Mouse (Mus musculus) limb, embryonic 14.5 days (tissue): Measurements from ENCODE around the gene Cdsn. TPM values are rescaled to one million over a fixed set of nuclear protein-coding genes. Genes with fewer than 3 reads are reported as not detected.
"Not testable (repeated sequence)": the region's sequence is repeated elsewhere in the genome, so short reads cannot be mapped to it uniquely, and the experiment has no call there.

Experiments
- ATAC-seq: fragments of 200-750 bp; cut with Nextera tagmentation; 2 replicates; pipeline ENCODE4 v1.8.0; 2017; ENCODE audit warnings: low read depth, moderate number of reproducible peaks, moderate TSS enrichment; ENCODE audit not compliant: low FRiP score
- DNase-seq: peaks from one replicate; pipeline ENCODE4 v3.0.0-alpha.2; 2015; ENCODE audit warnings: low spot score
- H3K27ac ChIP-seq: fragments of 300-500 bp; sonication (generic); replicated peaks from 2 replicates; pipeline ENCODE4 v1.5.1; 2014; ENCODE audit warnings: low read depth, mild to moderate bottlenecking, low read length, moderate library complexity, mixed read lengths
- H3K27me3 ChIP-seq: fragments of 300-500 bp; sonication (generic); 2 replicates; pipeline ENCODE4 v1.6.1; 2014; ENCODE audit warnings: low read length, mixed read lengths; ENCODE audit not compliant: control insufficient read depth, insufficient read depth
- H3K36me3 ChIP-seq: fragments of 300-500 bp; sonication (generic); 2 replicates; pipeline ENCODE4 v1.6.1; 2014; ENCODE audit warnings: mild to moderate bottlenecking, low read length, moderate library complexity, mixed read lengths; ENCODE audit not compliant: control insufficient read depth, insufficient read depth
- H3K4me1 ChIP-seq: fragments of 300-500 bp; sonication (generic); 2 replicates; pipeline ENCODE4 v1.6.1; 2014; ENCODE audit warnings: antibody characterized with exemption, low read length, mixed read lengths; ENCODE audit not compliant: control insufficient read depth, insufficient read depth
- H3K4me2 ChIP-seq: fragments of 300-500 bp; sonication (generic); replicated peaks from 2 replicates; pipeline ENCODE4 v1.6.1; 2014; ENCODE audit warnings: low read depth, mild to moderate bottlenecking, low read length, moderate library complexity; ENCODE audit not compliant: severe bottlenecking
- H3K4me3 ChIP-seq: fragments of 300-500 bp; sonication (generic); replicated peaks from 2 replicates; pipeline ENCODE4 v1.5.1; 2014; ENCODE audit warnings: low read length
- H3K9ac ChIP-seq: fragments of 300-500 bp; sonication (generic); 2 replicates; pipeline ENCODE4 v1.6.1; 2014; ENCODE audit warnings: mild to moderate bottlenecking, low read depth, low read length, moderate library complexity; ENCODE audit not compliant: severe bottlenecking
- H3K9me3 ChIP-seq: fragments of 300-500 bp; sonication (generic); 2 replicates; pipeline ENCODE4 v1.6.1; 2016; ENCODE audit warnings: low read length; ENCODE audit not compliant: control insufficient read depth
- POLR2A ChIP-seq: fragments of 200-500 bp; IDR thresholded peaks from 2 replicates; pipeline ENCODE4 v1.8.0; 2012; ENCODE audit warnings: inconsistent platforms, mild to moderate bottlenecking, moderate library complexity, borderline replicate concordance; ENCODE audit not compliant: insufficient read depth, insufficient read length; ENCODE audit errors: extremely low read depth
- WGBS: fragments of 180-500 bp; shearing (Covaris S2); extraction: QIAGEN DNeasy Blood & Tissue Kit; methylation state at CpG from one replicate; pipeline ENCODE4 v1.1.7; 2014; 5-methylcytosine and 5-hydroxymethylcytosine counted together
- polyA plus RNA-seq, 2 experiments: library from polyadenylated mRNA; depleted of rRNA in 1 of 2; stranded (reverse) in 1 of 2; unstranded in 1 of 2; fragments of >200 nt; fragmentation: Nextera tagmentation in 1 of 2; extraction: Ambion mirVana in 1 of 2; gene quantifications; 2 replicates each; pipeline versions ENCODE4 v1.2.1 to v1.2.3; 2012 to 2014

Cdsn gene
- polyA plus RNA-seq, 2 experiments = 0.07 to 0.09 TPM

DNA sequence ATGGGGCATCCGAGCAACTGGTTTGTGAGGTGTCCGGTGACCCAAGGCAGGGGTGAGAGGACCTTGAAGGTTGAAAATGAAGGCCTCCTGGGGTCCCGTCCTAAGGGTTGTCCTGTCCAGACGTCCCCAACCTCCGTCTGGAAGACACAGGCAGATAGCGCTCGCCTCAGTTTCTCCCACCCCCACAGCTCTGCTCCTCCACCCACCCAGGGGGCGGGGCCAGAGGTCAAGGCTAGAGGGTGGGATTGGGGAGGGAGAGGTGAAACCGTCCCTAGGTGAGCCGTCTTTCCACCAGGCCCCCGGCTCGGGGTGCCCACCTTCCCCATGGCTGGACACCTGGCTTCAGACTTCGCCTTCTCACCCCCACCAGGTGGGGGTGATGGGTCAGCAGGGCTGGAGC is 46.2 kb upstream of the Cdsn start, which contains the start of gene Pou5f1:
TSS of gene Pou5f1 (plus strand) at position 243 of the 400 bp plus-strand sequence.
- DNase-seq = no peak
- Histone ChIP-seq H3K4me3 (no peak within 1 kb of the TSS), H3K9me3 (no peaks in the 10 kb centered on the region), H3K4me2 (no peak within 1 kb of the TSS), H3K27me3 (no peaks in the 10 kb centered on the region), H3K4me1 (peaks cover 6% of the 10 kb centered on the region; the same call in 1 of the 2 replicates), H3K9ac (no peak within 1 kb of the TSS), H3K27ac (no peak within 1 kb of the TSS), H3K36me3 (no peaks in the 10 kb centered on the region)
- no peak for ATAC-seq
- WGBS = 47% methylated on average over 12 of the region's 13 CpGs
- TF ChIP-seq POLR2A = no peak

DNA sequence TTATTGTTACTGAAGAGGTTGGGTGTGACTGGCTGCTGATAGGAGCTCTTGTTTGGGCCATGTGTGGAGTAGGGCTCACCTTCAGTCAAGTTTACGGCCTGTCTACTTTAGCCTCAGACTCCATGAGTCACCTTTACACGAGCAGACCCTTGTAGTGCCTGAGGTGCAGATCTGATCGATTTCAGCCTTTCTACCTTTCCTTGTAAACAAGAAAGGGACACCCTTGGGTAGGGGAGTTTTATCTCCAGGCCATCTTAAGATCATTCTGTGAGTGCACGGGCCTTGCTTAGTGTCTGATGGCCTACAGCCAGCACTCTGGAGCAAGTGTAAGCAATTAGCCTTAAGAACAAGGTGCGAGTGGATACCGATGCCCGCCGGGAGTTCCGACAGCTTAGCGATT is 45.0 kb upstream of the Cdsn start:
- no peak for ATAC-seq
- no peaks in the 10 kb centered on the region for H3K9me3 ChIP-seq
- H3K27ac ChIP-seq = no peak overlapping the region
- H3K4me3 ChIP-seq = no peak overlapping the region
- 12% methylated on average over 10 of the region's 10 CpGs for WGBS
- H3K36me3 ChIP-seq = no peaks in the 10 kb centered on the region
- TF ChIP-seq POLR2A = no peak
- no peak for DNase-seq
- no peak overlapping the region for H3K4me2 ChIP-seq
- no peaks in the 10 kb centered on the region for H3K27me3 ChIP-seq
- H3K4me1 ChIP-seq = peaks cover 6% of the 10 kb centered on the region; the same call in 1 of the 2 replicates
- H3K9ac ChIP-seq = no peak overlapping the region

DNA sequence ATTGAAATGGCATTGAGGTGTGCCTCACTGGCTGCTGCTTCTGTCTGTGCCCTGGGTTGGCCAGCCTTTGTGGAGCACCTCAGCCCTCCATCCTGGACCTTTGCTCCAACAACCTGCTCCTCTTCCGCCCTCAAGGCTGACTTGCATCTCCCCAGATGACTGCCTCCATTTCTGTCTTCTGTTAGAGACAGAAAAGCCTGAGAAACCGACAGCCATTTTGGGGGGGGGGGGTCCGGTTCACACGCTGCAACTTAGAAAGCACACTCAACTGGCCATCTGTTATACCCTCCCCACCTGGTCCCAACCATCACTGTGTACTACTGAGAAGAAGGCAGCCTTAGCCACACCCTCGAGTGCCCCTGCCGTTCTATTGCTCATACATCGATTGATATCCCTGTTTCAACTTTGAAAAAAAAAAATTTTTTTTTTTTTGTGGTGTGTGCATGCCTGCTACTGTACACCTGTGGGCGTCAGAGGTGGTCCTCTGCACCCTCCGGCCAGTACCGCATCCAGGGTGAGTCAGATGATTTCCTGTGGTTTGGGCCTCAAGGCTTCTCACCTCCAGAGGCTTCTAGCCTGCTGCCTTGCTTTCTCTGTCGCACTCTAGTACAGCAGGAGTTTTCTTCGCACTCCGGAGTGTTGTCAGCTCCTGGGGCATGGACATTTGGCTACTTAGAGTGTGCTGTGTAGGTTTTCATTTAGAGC is 44.2 kb upstream of the Cdsn start:
- Histone ChIP-seq H3K27ac (no peak overlapping the region), H3K4me1 (no peaks in the 10 kb centered on the region), H3K9ac (no peak overlapping the region), H3K9me3 (no peaks in the 10 kb centered on the region), H3K4me2 (no peak overlapping the region), H3K36me3 (peaks cover 1% of the 10 kb centered on the region; the same call in 1 of the 2 replicates), H3K27me3 (no peaks in the 10 kb centered on the region), H3K4me3 (no peak overlapping the region)
- no peak for DNase-seq
- ATAC-seq = no peak
- no peak for TF ChIP-seq POLR2A
- 25% methylated on average over 13 of the region's 13 CpGs for WGBS

DNA sequence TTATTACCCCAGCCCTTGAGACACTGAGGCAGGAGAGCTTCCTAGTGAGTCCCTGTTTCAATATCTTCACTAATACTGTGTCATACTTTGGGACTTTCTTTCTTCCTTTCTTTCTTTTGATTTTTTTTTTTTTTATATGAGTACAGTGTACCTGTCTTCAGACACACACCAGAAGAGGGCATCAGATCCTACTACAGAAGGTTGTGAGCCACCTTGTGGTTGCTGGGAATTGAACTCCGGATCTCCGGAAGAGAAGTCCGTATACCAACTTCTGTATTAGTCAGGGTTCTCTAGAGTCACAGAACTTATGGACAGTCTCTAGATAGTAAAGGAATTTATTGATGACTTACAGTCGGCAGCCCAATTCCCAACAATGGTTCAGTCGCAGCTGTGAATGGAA is 43.6 kb upstream of the Cdsn start:
- not testable (repeated sequence) for H3K4me2 ChIP-seq, H3K36me3 ChIP-seq, H3K27me3 ChIP-seq, H3K4me1 ChIP-seq, ATAC-seq, H3K9me3 ChIP-seq, H3K9ac ChIP-seq, H3K4me3 ChIP-seq, DNase-seq, H3K27ac ChIP-seq
- 44% methylated on average over 5 of the region's 5 CpGs for WGBS

DNA sequence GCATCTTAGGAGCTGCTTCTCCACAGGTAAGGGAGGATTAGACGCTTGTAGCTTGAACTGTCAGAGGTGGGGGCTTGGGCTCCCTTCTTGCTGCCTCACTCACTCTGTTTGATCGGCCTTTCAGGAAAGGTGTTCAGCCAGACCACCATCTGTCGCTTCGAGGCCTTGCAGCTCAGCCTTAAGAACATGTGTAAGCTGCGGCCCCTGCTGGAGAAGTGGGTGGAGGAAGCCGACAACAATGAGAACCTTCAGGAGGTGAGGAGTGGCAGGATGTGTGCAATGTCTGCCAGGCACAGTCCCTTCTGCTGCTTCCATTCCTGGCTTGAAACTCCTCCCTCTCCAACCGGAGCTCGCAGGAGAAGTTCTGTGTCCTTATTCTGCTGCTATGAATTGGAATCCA is 42.6 kb upstream of the Cdsn start:
- ATAC-seq = 0 out of 2 replicates have a peak, but pooled peaks have one; percentile 24
- no peak overlapping the region for H3K27ac ChIP-seq

More for the DNA sequence above, 42.6 kb upstream of the Cdsn start:
- Histone ChIP-seq H3K4me3 (no peak overlapping the region), H3K36me3 (peaks cover 3% of the 10 kb centered on the region; the same call in 1 of the 2 replicates), H3K4me2 (no peak overlapping the region), H3K27me3 (no peaks in the 10 kb centered on the region), H3K9ac (no peak overlapping the region), H3K9me3 (no peaks in the 10 kb centered on the region), H3K4me1 (0 out of 2 replicates have a peak, but pooled peaks cover 1% of the 10 kb centered on the region)
- TF ChIP-seq POLR2A = no peak
- WGBS = 32% methylated on average over 8 of the region's 8 CpGs
- DNase-seq = peak; percentile 22
